Mouse (Mus musculus): ENCODE measurements at regions not wholly inside any gene's neighbourhood (a gene's known extent, or its start where the extent isn't known, plus 50 kb on each side); places are given as distances from the start of the nearest gene placed in this dataset.
"Not testable (repeated sequence)": the region's sequence is repeated elsewhere in the genome, so short reads cannot be mapped to it uniquely, and the experiment has no call there.

GRCm38 (mm10) chr11:40510325-40511239, 184.4 kb downstream of the Mat2b start:
- no peak for DNase-seq (ENCODE audit: low spot score)

GRCm38 (mm10) chr11:40491599-40491998, 203.4 kb downstream of the Mat2b start:
- DNase-seq (ENCODE audit: low spot score), result no peak

DNA sequence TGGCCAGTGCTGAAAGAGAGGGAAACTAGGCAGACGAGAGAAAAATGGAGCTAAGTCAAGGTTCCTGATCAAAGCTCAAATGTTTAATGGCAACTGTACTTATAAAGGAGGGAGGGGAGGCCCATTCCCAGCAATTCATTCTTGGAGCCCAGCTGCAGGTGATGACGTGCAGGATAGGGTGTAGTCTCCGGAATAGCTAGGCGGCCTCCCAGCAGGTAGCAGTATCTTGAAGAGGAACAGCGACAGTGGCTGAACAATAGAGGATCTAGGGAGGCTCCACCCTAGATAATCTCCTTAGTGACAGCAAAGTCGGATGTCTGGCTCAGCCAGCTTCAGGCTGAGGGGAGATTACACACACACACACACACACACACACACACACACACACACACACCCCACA, 216.8 kb downstream of the Mat2b start:
- not testable (repeated sequence) for DNase-seq (ENCODE audit: low spot score)

DNA sequence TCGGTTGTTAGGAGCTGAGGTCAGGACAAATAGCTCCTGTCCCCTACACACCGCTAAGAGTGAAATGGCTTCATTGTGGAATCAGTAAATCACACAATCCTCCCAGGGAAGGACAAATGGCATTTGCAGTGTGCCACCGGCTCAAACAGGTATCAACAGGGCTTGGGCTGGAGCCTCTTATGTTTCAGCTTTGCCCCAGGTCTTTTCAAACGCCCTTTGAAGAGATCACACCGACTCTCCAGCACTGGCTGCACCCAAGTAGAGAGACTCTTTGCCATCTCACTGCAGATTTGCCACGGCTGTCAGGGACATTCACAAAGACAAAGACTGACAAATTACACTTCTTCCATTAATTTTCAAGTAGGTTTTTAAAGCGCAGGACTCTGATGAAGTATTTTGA, 217.7 kb downstream of the Mat2b start:
- DNase-seq (ENCODE audit: low spot score), result no peak

- no peak for DNase-seq (ENCODE audit: low spot score)
These were observed 225.8 kb downstream of the Mat2b start for GRCm38 (mm10) chr11:40469080-40469705.

DNA sequence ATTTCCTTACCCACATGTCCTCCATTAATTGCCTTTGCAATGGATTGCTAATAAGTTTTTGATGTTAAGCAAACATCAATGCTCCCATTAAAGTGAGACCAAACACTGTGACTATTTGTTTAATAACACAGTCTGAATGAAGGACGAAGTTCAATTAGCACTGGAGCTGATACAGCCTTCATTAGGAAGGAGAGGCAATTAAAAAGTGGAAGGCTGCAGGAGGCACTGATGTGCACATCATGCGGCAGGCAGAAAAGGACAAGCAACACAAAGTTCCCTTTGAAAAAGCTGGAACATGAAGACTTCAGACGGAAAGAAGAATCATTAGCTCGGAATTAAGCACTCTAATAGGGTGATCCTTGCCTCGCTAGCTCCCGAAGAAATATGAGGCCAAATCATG, 238.4 kb downstream of the Mat2b start:
- no peak for DNase-seq (ENCODE audit: low spot score)

- not testable (repeated sequence) for DNase-seq (ENCODE audit: low spot score)
These were observed 240.0 kb downstream of the Mat2b start for GRCm38 (mm10) chr11:40454994-40455393.

- DNase-seq (ENCODE audit: low spot score), result no peak
These were observed 248.2 kb downstream of the Mat2b start for GRCm38 (mm10) chr11:40446846-40447245.

- DNase-seq (ENCODE audit: low spot score), result no peak
These were observed 261.0 kb downstream of the Mat2b start for GRCm38 (mm10) chr11:40434002-40434401.

GRCm38 (mm10) chr11:40428858-40429257, 266.1 kb downstream of the Mat2b start:
- DNase-seq (ENCODE audit: low spot score), result no peak

- no peak for DNase-seq (ENCODE audit: low spot score)
These were observed 270.7 kb downstream of the Mat2b start for GRCm38 (mm10) chr11:40424316-40424715.

DNA sequence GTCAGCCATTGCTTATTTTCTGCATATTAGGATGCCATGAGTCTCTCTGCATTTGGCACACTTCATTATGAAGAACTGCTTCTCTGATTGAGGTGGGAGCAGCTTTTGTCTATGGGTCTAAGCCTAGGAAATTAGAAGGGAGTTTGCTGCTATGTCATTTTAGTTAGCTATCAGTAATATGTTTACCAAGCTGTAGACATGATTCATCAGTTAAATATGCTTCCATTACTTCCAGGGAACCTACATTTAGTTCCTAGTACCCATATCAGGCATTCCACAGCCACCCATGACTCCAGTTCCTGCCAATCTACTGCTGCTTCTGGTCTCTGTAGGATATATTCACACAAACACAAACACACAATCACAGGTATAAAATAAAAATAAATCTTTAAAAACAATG, 287.4 kb downstream of the Mat2b start:
- DNase-seq (ENCODE audit: low spot score), result no peak

GRCm38 (mm10) chr11:40402249-40402648, 292.8 kb downstream of the Mat2b start:
- DNase-seq (ENCODE audit: low spot score), result no peak

GRCm38 (mm10) chr11:40397453-40398104, 297.4 kb downstream of the Mat2b start:
- no peak for DNase-seq (ENCODE audit: low spot score)

DNA sequence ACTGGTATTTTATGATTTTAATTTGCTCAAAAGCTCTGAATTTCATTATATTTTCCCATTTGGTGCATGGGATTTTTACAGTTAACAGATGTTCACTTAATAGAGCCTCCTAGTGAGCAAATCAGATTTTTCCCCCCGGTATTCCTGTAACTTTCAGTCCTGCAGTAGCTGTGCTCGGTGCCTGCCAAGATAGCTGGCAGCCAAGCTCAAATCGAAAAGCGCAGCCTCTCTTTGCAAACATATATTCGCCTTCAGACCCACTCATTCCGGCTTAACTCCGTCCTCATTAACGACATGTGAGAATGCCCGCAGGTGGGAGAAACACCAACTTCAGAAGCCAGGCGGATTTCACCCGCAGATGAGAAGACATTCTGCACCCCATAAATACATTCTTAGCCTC, 299.7 kb downstream of the Mat2b start:
- no peak for DNase-seq (ENCODE audit: low spot score)

DNA sequence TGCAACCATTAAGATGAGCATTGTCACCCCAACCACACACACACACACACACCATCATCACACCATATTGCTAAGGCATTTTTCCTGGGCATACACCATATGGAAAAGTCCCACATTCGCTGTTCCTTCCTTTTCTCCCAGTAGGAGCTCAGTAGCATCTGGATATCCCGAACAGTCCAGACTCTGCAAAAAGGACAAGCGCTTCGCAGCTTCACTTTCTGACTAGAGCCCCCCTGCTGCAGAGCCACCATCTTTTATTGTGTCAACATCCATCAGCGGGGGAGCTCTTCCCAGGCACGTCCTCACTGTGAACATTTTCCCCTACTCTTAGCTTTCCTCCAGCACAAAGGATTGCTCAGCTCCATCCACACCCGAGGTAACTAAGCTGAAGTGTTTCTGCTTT, 300.1 kb downstream of the Mat2b start:
- no peak for DNase-seq (ENCODE audit: low spot score)

DNA sequence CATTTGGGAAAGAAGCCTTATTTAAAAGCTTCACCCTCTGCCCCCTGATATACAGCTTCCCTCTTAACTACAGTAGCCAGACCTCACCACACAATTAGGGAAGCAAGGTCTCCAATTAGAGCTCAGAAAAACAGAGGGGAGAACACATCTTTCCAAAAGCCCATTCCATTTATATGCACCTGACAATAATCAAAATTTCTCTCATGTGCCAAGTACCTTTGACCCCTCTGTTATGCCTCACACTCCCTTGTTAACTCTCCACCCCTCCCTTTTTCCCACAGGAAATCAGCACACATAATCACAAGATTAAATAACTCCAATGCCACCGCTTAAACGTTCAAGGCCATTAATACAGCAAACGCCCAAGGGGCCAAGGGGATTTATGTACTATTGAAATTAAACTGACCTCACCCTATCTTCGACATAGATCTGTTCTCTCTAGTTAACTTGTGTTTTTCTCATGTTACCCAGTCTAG, 300.7 kb downstream of the Mat2b start:
- no peak for DNase-seq (ENCODE audit: low spot score)

DNA sequence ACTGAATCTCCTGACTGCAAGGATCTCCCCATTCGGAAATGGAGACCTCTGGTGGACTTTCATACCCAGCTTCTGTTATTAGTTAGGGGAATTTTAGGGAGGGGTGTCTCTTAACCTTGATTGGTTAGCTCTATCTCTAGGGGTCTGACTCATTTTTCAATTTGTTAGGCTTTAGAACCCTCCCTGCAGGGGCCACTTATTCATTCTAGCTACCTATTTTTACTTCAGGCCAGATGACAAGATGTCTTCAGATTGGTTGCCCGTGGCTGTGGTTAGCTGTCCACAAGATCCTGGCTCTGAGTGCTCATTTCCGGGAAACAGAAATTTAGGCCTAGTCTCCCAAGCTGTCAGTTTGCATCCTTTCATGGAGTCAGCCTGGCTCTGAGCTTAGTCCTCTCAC, 314.3 kb downstream of the Mat2b start:
- no peak for DNase-seq (ENCODE audit: low spot score)

- DNase-seq (ENCODE audit: low spot score), result no peak
These were observed 323.3 kb downstream of the Mat2b start for GRCm38 (mm10) chr11:40371696-40372095.

DNA sequence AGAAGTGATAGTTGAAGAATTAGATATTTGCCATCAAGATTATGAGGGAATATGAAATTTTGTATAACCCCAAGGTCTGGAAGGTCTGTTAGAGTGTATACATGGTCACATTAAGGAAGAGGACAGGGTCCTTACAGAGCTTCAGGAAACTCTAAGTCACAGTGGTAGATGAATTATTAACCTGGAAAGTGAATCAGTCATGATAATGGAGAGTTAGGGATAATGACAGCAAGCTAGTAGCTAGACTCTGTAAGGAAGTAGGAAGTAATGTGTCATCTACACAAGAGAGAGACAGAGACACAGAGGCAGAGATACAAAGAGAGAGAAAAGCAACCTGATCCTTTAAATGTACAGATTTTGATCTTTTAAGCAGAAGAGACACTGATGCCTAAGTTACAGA, 328.4 kb downstream of the Mat2b start:
- DNase-seq (ENCODE audit: low spot score), result no peak

GRCm38 (mm10) chr11:40362530-40363185, 332.3 kb downstream of the Mat2b start:
- DNase-seq (ENCODE audit: low spot score), result no peak

Measured in ovary, postnatal 10 days (tissue).